Mouse (Mus musculus): Measurements from ENCODE around the gene Wars2.

The Wars2 gene

DNA sequence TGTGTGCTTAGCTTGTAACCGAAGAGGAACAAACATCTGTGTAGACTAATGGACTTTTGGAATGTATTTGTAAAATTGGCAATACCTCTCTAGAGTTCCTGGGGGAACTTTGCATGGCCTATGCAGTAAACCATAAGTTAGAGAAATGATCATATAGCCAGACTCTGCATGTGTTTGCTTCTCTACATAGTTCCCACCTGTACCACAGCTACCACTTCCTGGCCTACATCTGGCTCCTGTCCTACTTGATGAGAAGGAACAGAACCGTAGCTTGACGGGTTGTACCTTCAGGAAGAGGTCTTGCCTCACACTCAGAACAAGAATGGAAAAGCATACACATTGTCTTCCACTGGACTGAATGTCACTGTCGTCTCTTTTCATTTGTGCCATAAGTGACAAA, 52.7 kb downstream of the Wars2 start:
- DNase-seq = no peak

DNA sequence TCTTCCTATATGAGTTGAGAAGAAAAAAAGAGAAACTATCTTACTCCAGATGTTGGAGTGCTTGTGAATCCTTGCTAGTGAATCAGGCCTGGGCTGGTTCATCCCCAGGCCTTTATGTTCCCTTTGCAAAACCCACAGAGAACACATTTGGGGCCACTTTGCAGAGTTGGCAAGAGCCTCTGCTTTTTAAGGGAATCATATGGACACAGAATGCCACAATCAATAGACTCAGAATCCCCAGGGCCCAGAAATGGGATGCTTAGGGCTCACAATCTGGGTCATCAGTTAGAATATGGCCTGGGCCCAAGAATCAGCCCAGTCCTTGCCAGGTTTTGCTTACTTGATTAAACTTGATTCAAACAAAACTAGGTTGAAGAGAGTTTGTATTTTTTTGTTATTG, 62.5 kb downstream of the Wars2 start:
- DNase-seq = no peak

GRCm38 (mm10) chr3:99208416-99208815, 67.5 kb downstream of the Wars2 start:
- DNase-seq = no peak

DNA sequence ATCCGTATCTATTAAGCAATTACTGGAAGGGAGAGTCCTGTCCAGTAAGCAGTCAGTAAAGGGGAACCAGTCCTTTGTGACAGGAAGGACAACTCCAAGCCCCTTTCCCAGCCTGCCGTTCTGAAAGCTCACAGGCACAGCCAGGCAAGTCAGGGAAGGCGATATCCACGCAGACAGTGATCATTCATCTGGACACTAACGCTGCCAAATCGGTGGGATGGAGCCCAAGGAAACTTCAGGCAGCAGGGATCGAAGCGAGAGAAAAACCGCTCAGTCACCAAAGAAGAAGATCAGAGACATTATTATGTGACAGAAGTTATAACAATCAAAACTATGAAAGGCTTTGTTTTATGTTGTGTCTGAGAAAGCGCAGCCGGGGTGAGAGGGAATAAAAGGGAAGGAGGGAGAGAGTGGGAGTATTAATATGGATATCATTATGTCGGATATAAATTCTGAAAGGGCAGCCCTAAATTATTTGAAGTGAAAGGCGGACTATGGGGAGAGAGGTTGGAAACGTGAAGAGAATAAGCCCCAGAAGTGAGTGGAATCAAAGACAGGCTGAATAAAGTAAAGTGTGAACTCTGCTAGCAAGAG, 70.3 kb downstream of the Wars2 start:
- DNase-seq = no peak

- DNase-seq = no peak
Measured at GRCm38 (mm10) chr3:99227807-99228206, 86.9 kb downstream of the Wars2 start.

- DNase-seq = peak; percentile 17 to 61
Measured at GRCm38 (mm10) chr3:99233393-99234318, 92.8 kb downstream of the Wars2 start.

GRCm38 (mm10) chr3:99234319-99234869, 93.5 kb downstream of the Wars2 start:
- no peak for DNase-seq

DNA sequence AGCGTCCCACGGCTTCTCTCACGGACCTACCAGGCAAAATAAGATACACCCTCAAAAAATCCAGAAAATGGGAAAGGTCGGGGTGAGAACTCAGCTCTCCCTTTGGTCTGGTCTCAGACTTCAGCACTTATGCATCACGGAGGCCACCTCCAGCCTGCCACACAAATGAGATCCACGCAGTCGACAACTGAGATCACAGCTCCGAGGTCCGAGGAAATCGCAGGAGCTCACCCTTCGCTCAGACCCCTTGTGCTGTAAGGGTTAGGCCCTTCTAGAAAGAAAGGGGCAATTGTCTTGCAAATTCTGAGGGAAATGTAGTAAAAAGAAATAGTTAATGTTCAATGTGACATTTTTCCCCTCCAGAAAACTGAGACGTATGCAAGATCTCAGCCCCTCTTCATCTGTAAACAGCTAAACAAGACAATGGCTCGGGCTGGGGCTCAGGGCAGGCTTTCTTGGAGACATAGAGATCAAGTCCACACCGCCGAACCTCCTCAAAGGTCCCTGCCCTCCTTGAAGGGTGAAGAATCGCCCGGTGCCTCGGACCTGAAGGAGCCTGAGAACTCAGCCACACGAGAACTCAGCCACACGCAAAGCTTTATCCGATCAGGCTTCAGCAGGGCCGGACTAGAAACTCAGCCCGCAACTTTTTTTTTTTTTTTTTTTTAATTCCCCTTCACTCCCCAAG, 94.4 kb downstream of the Wars2 start:
- DNase-seq = no peak

GRCm38 (mm10) chr3:99235804-99236755, 95.2 kb downstream of the Wars2 start:
- DNase-seq = no peak

- no peak for DNase-seq
Measured at GRCm38 (mm10) chr3:99238691-99239090, 97.8 kb downstream of the Wars2 start.

DNA sequence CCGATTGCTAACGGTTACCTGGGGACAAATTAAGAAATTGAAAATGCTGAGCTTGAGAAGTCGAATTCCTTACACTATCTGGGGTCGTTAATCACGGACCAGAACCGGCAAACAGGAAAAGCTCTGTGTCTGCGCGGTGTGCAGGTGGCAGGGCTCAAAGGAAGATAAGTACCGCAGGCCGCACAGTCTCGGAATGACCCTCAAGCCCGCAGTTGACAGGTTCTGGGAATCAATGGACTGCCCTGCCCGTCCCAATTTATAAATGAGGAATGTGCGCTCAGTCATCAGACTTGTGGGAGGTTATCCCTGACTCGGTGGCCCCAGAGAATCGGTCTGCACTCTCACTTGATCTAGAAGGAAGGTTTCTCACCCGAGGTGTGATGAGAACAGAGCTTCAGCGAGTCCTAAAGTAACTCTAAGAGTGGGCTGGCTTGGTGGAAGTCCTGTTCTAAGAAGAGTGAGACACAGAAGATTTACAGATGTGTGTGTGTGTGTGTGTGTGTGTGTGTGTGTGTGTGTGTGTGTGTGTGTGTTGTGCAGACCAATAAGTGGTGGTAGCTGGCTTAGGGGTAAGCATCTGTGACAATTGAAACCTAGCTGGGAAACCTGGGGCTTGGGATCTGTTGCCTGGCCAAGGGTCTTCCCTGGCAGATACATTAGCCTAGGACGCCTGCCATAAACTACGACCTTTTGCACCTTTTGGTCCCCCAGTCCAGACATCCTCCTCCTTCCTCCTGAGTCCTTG, 98.6 kb downstream of the Wars2 start:
- no peak for DNase-seq

DNA sequence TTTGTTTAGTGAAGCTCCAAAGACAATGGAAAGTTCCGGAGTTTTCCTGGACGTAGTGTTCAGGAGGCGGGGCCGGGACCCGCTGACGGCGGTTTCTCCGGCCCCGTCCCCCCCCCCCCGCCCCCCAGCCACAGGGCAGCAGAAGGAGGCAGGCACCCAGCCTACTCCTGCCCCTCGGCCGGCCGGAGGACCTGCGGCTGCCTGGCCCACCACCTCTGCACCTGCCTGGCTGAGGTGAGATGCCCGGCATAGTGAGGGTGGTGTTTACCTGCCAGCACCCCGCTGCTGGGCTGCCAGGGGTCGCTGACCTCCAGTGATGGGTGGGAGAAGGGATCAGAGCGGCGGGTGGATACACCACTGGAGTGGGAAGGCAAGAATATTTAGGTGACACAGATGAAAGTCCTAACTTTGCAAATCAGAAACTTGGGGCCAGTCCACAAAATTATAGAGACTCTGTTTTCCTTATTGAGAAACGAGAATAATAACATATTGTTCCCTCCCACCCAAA, 99.4 kb downstream of the Wars2 start, which contains the start of gene Tbx15:
Gene Tbx15 (plus strand): TSS at position 169 of the 508 bp plus-strand sequence.
- DNase-seq = no peak

- no peak for DNase-seq
Measured at GRCm38 (mm10) chr3:99240811-99241738, 100.2 kb downstream of the Wars2 start.

GRCm38 (mm10) chr3:99242481-99242880, 101.6 kb downstream of the Wars2 start:
- no peak for DNase-seq

DNA sequence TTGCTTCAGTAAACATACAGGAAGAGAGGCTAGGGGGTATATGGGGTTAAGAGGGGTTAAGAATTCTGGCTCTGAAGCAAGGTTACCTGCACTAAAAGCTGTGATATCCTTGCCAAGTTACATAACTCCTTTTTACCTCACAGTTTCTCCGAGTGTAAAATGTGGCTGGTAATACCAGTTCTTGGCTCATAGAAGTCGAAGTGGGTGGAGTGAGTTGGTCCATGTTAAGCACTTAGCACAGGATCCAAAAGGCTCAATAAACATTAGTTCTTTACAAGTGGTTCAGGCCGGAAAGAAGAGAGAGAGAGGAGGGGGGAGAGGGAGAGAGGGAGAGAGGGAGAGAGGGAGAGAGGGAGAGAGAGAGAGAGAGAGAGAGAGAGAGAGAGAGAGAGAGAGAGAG, 104.5 kb downstream of the Wars2 start:
- DNase-seq = no peak

DNA sequence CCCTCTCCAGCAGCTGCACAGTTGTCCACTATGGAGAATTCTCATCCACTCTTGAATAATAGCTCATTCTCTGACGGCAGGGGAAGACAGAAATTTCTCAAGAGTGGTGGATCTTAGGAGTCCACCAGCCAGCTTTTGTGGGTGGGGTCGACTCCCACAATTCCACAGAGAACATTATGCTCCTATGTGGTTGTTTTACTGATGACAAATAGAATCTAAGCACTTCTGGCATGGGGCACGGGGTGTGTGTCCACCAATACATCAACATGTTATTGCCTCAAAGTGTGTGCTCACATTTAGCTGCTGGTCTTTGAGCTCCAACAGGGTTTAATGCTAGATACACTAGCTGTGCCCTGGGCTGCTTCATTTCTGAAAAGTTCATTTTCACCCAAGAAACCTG, 105.8 kb downstream of the Wars2 start:
- DNase-seq = no peak

- DNase-seq = no peak
Measured at GRCm38 (mm10) chr3:99247586-99247985, 106.7 kb downstream of the Wars2 start.

DNA sequence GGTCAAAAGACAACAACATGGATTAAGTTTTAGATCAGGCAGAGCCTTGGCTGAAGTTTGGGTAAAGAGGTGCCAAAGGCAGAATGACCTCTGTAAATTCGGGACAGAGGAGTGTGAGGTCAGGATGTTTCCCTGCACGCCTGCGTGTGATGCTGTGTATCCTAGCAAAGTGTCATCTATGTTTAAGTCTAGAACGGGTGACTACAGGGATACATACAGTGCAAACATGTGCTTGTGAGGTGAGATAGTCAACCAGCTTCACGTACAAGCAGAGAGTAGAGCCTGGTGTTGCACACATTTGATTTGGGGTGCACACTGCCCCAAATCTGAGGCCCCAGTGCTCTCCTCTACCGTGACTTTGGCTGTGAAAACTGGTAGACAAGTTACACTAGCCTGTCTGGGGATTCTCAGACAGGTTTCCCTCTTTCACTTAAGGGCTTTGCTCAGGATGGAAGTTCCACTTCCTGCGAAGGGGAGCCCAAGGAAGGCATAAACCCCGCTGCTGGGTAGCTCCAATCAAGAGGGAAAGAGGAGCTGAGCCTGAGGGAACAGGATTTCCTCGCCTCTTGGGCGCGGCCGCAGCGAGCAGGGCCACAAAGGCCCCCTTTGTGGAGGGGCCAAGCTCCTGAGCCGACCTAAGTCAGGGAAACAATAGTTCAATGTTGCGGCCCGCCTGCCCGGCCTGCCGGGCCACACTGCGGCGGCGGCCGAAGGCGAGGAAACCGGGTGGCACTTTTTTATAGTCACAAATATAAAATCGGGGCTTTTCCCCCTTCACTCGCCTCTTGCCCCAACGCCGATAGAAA, 107.3 kb downstream of the Wars2 start:
- no peak for DNase-seq

Measured in kidney, adult 8-10 months (tissue).